Mouse (Mus musculus) limb, embryonic 14.5 days (tissue): Measurements from ENCODE around the gene Adcyap1r1. TPM values are rescaled to one million over a fixed set of nuclear protein-coding genes. Genes with fewer than 3 reads are reported as not detected.

Experiments
- ATAC-seq: fragments of 200-750 bp; cut with Nextera tagmentation; 2 replicates; pipeline ENCODE4 v1.8.0; 2017; ENCODE audit warnings: low read depth, moderate number of reproducible peaks, moderate TSS enrichment; ENCODE audit not compliant: low FRiP score
- DNase-seq: peaks from one replicate; pipeline ENCODE4 v3.0.0-alpha.2; 2015; ENCODE audit warnings: low spot score
- H3K27ac ChIP-seq: fragments of 300-500 bp; sonication (generic); replicated peaks from 2 replicates; pipeline ENCODE4 v1.5.1; 2014; ENCODE audit warnings: low read depth, mild to moderate bottlenecking, low read length, moderate library complexity, mixed read lengths
- H3K27me3 ChIP-seq: fragments of 300-500 bp; sonication (generic); 2 replicates; pipeline ENCODE4 v1.6.1; 2014; ENCODE audit warnings: low read length, mixed read lengths; ENCODE audit not compliant: control insufficient read depth, insufficient read depth
- H3K36me3 ChIP-seq: fragments of 300-500 bp; sonication (generic); 2 replicates; pipeline ENCODE4 v1.6.1; 2014; ENCODE audit warnings: mild to moderate bottlenecking, low read length, moderate library complexity, mixed read lengths; ENCODE audit not compliant: control insufficient read depth, insufficient read depth
- H3K4me1 ChIP-seq: fragments of 300-500 bp; sonication (generic); 2 replicates; pipeline ENCODE4 v1.6.1; 2014; ENCODE audit warnings: antibody characterized with exemption, low read length, mixed read lengths; ENCODE audit not compliant: control insufficient read depth, insufficient read depth
- H3K4me2 ChIP-seq: fragments of 300-500 bp; sonication (generic); replicated peaks from 2 replicates; pipeline ENCODE4 v1.6.1; 2014; ENCODE audit warnings: low read depth, mild to moderate bottlenecking, low read length, moderate library complexity; ENCODE audit not compliant: severe bottlenecking
- H3K4me3 ChIP-seq: fragments of 300-500 bp; sonication (generic); replicated peaks from 2 replicates; pipeline ENCODE4 v1.5.1; 2014; ENCODE audit warnings: low read length
- H3K9ac ChIP-seq: fragments of 300-500 bp; sonication (generic); 2 replicates; pipeline ENCODE4 v1.6.1; 2014; ENCODE audit warnings: mild to moderate bottlenecking, low read depth, low read length, moderate library complexity; ENCODE audit not compliant: severe bottlenecking
- H3K9me3 ChIP-seq: fragments of 300-500 bp; sonication (generic); 2 replicates; pipeline ENCODE4 v1.6.1; 2016; ENCODE audit warnings: low read length; ENCODE audit not compliant: control insufficient read depth
- POLR2A ChIP-seq: fragments of 200-500 bp; IDR thresholded peaks from 2 replicates; pipeline ENCODE4 v1.8.0; 2012; ENCODE audit warnings: inconsistent platforms, mild to moderate bottlenecking, moderate library complexity, borderline replicate concordance; ENCODE audit not compliant: insufficient read depth, insufficient read length; ENCODE audit errors: extremely low read depth
- WGBS: fragments of 180-500 bp; shearing (Covaris S2); extraction: QIAGEN DNeasy Blood & Tissue Kit; methylation state at CpG from one replicate; pipeline ENCODE4 v1.1.7; 2014; 5-methylcytosine and 5-hydroxymethylcytosine counted together
- polyA plus RNA-seq, 2 experiments: library from polyadenylated mRNA; depleted of rRNA in 1 of 2; stranded (reverse) in 1 of 2; unstranded in 1 of 2; fragments of >200 nt; fragmentation: Nextera tagmentation in 1 of 2; extraction: Ambion mirVana in 1 of 2; gene quantifications; 2 replicates each; pipeline versions ENCODE4 v1.2.1 to v1.2.3; 2012 to 2014

The Adcyap1r1 gene
- polyA plus RNA-seq, 2 experiments: 2.2 to 3.0 TPM

DNA sequence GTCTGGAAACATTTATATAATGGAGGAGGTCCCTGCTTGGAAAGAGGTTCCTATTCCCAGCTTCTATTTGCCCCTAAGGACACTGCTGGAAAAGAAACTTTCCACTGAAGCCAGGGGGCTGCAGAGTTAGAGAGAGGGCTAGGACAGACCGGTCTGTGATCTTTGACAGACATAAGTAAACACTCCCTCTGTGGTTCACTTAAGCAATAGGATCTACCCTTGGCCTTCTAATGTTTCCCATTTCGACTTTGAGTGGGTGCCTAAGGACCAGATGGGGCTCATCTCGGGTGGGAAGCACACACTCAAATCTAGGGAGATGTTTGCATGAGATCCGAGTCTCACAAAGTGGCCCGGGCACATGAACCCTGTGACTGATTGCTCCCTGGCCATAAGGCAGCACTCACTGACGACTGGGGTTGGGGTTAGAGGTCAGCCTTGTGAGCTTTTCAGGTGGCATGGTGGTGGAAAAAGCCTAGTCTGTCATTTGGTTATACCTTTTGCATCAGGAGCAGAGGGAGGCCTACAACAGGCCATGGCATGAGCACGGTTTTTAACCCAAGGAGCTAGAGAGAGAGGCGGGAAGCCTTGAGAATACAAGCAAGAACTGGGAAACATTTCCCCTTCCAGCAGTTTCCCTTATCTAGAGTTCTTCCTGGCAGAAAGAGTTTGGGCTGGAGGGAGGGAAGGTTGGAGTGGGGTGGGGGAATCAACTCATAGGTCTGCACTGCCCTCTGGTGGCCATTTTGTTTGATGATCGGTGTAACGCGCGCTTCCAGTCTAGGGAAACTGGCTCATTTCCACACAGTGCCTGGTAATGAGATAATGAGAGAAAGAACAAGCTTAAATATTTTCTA lies 59.7 kb downstream of the Adcyap1r1 start:
- no peaks in the 10 kb centered on the region for H3K4me1 ChIP-seq
- WGBS: 35% methylated on average over 12 of the region's 12 CpGs
- no peaks in the 10 kb centered on the region for H3K27me3 ChIP-seq
- peak; percentile 81 for ATAC-seq
- no peak overlapping the region for H3K4me2 ChIP-seq
- TF ChIP-seq POLR2A: no peak
- no peak overlapping the region for H3K4me3 ChIP-seq
- no peaks in the 10 kb centered on the region for H3K9me3 ChIP-seq
- H3K9ac ChIP-seq: no peak overlapping the region
- peak; percentile 93 for DNase-seq
- no peaks in the 10 kb centered on the region for H3K36me3 ChIP-seq
- no peak overlapping the region for H3K27ac ChIP-seq

DNA sequence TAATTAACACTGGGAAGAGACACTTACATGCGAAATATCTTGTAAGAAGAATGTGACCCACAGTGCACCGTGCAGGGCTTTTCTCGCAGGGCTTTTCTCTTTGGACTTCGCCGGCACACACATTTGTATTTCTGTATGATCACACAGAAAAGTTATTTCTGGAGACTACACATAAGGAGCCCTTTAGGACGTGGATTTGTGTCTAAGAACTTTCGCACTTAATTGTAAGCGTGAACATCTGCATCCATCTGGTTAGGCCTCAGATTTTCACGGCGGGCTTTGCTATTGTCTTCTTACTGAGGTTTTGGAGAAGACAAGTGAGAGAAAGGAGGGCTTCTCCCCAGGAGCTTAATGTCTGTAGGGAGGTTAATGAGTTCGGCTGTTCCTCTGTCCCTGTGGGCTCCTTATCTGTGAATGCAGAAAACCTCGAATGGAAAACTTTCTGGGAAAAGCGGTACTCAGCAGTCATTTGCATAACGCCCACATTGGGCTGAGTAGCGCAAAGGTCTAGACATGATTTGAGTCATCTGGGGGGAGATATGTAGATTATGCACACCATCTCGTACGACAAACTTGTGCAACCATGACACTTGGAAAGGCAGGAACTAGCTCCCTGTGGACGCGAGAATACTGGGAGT lies 60.4 kb downstream of the Adcyap1r1 start:
- H3K4me2 ChIP-seq: no peak overlapping the region
- TF ChIP-seq POLR2A: no peak
- no peak for ATAC-seq
- H3K36me3 ChIP-seq: no peaks in the 10 kb centered on the region
- H3K9ac ChIP-seq: no peak overlapping the region
- no peak overlapping the region for H3K4me3 ChIP-seq
- DNase-seq: no peak
- H3K27me3 ChIP-seq: no peaks in the 10 kb centered on the region
- no peaks in the 10 kb centered on the region for H3K9me3 ChIP-seq
- no peak overlapping the region for H3K27ac ChIP-seq
- WGBS: 60% methylated on average over 19 of the region's 19 CpGs
- no peaks in the 10 kb centered on the region for H3K4me1 ChIP-seq

DNA sequence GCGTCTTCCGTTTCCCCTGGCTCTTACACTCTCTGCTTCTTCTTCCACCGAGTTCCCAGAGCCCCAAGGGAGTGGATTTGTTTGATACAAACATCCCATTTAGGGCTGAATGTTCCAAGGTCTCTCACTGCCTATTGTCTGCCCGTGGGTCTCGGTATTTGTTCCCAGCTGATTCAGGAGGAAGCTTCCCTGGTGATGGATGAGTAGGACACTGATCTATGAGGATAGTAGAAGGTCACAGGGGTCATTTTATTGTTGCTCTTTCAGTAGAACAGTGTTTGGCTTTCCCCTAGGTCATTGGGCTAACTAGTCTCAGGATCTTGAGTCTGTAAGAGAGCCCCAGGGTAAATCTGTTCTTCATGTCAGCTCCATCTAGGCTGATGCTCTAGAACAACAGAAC lies 61.7 kb downstream of the Adcyap1r1 start:
- H3K4me2 ChIP-seq: no peak overlapping the region
- H3K4me3 ChIP-seq: no peak overlapping the region
- H3K27me3 ChIP-seq: no peaks in the 10 kb centered on the region
- ATAC-seq (no peak), DNase-seq (no peak)
- WGBS: 67% methylated on average over 5 of the region's 5 CpGs
- no peaks in the 10 kb centered on the region for H3K36me3 ChIP-seq
- H3K9ac ChIP-seq: no peak overlapping the region
- H3K9me3 ChIP-seq: no peaks in the 10 kb centered on the region
- no peak for TF ChIP-seq POLR2A
- H3K27ac ChIP-seq: no peak overlapping the region
- H3K4me1 ChIP-seq: no peaks in the 10 kb centered on the region

- H3K4me2 ChIP-seq: peak overlapping the region; percentile 3; the same call in 1 of the 2 replicates
- 0 out of 2 replicates have a peak overlapping the region, but pooled peaks have one; percentile 34 for H3K9ac ChIP-seq
- DNase-seq (peak; percentile 91), ATAC-seq (peak; percentile 90)
- no peaks in the 10 kb centered on the region for H3K4me1 ChIP-seq
- H3K36me3 ChIP-seq: no peaks in the 10 kb centered on the region
- H3K9me3 ChIP-seq: no peaks in the 10 kb centered on the region
- WGBS: 16% methylated on average over 11 of the region's 11 CpGs
- H3K4me3 ChIP-seq: no peak overlapping the region
- H3K27ac ChIP-seq: no peak overlapping the region
- no peak for TF ChIP-seq POLR2A
- no peaks in the 10 kb centered on the region for H3K27me3 ChIP-seq
Observed at GRCm38 (mm10) chr6:55519605-55520201, 67.9 kb downstream of the Adcyap1r1 start.

DNA sequence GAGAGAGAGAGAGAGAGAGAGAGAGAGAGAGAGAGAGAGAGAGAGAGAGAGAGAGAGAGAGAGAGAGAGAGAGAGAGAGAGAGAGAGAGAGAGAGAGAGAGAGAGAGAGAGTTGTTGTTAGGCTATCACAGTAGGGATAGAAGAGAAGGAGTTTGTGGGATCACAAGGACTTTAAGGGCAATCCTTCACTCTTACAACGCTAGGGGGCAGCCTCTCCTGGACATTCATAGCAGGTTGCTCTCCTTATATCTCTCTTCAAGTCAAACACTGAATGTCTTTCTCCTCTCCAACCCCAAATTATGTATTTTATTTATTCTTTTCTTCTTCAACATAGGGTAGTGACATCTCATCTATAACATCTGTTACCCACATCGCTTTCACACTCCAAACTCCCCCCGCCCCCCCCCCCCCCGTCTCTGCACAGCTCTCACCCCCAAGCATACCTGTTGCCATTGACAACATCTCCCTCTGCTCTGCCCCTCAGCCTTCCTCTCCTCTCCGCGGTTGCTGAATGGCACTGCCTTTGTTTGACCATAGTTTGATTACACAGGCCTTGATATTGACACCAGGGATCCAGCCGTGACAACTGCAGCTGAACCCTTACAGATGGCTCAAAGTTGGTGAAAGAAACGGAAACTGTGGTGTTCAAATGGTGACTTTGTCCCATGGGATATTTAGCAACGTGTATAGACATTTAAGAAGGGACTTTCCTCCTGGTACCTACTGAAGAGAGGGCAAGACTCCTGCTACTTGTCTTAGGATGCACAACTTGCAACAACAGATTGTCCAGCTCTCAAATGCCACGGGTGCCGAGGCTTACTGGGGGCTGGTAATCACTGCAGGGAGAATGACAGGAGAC lies 68.7 kb downstream of the Adcyap1r1 start:
- H3K9ac ChIP-seq: no peak overlapping the region
- no peak overlapping the region for H3K27ac ChIP-seq
- no peaks in the 10 kb centered on the region for H3K27me3 ChIP-seq
- H3K4me3 ChIP-seq: no peak overlapping the region
- DNase-seq (peak; percentile 88), ATAC-seq (peak; percentile 63; the same call in 1 of the 2 replicates)
- no peaks in the 10 kb centered on the region for H3K36me3 ChIP-seq
- TF ChIP-seq POLR2A: no peak
- H3K9me3 ChIP-seq: no peaks in the 10 kb centered on the region
- H3K4me2 ChIP-seq: peak overlapping the region; percentile 3; the same call in 1 of the 2 replicates
- no peaks in the 10 kb centered on the region for H3K4me1 ChIP-seq
- WGBS: 59% methylated on average over 10 of the region's 11 CpGs
